Mouse (Mus musculus): Measurements from ENCODE around the gene Ick. TPM values are rescaled to one million over a fixed set of nuclear protein-coding genes. Genes with fewer than 3 reads are reported as not detected.

The Ick gene
- polyA plus RNA-seq, 1 experiment from 2014 or later: 40.6 TPM

DNA sequence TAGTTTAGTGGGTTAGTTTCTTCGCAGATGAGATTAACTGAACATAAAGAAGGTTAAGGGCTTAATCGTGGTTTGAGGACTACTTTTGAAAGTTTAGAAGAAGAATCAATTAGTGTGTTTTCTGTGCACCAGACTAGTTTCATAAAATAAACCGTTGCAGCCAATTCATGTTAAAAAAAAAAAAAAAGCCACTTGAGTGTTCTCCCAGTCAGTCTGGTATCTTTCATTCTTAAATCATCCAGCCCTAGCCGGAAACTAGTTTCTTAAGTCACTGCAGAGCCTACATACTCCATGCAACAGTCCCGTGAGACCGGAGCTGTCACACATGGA is 1.4 kb upstream of the Ick start:
- Histone ChIP-seq H3K27me3 (replicated peaks; ENCODE audit: low read depth, poor library complexity, severe bottlenecking) (no peaks in the 10 kb centered on the region), H3K36me3 (replicated peaks) (peaks cover 7% of the 10 kb centered on the region), H3K4me3 (peak overlapping the region; percentile 97), H3K9me3 (no peaks in the 10 kb centered on the region), H3K4me1 (peaks cover 24% of the 10 kb centered on the region), H3K27ac (replicated peaks) (peak overlapping the region; percentile 93; the same call in 1 of the 2 replicates)
- WGBS: 30% methylated on average over 6 of the region's 6 CpGs
- DNase-seq (ENCODE audit: low spot score): no peak

DNA sequence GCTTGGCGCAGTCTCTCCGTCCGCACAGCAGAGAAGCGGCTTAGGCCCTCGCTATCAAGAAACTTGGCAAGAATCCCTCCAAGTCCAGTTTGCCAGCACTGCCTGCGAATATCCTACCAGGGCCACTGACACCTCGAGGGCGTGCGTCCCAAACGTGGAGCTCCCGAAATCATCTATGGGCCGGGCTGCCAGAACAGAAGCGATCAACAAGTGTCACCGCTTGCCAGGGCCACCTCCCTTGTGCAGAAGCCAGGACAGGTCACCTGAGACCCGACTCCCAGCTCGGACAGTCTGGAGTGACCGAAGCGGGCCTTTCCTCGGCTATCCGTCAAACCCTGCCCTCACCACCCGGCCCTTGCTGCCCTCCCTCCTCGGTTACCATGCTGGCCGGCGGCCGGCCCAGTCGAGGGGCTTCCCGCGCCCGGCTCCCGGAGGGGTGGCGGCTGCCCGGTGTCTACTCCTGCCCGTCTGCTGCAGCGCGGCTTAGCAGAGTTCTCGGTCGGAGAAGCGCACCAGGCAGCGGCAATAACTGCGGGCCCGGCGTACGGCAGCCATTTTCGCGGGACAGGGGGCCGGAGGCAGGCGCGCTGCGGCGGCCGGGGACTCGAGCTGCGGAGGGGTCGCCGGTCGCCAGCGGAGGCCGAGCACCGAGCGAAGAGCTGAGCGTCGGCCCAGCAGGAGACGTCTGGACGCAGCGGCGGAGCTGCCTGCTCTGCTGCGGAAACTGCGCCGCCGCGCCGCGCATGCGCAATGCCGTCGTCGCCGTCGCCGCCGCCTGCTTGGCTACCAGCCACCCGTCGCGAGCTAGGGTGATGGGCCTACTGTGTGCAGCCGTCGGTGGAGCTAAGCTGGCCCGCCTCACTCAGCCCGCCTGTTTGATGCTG is 838 bp upstream of the Ick start:
- DNase-seq (ENCODE audit: low spot score): peak; percentile 88
- no peaks in the 10 kb centered on the region for H3K27me3 ChIP-seq (replicated peaks; ENCODE audit: low read depth, poor library complexity, severe bottlenecking)
- under 1% methylated on average over 85 of the region's 88 CpGs for WGBS

DNA sequence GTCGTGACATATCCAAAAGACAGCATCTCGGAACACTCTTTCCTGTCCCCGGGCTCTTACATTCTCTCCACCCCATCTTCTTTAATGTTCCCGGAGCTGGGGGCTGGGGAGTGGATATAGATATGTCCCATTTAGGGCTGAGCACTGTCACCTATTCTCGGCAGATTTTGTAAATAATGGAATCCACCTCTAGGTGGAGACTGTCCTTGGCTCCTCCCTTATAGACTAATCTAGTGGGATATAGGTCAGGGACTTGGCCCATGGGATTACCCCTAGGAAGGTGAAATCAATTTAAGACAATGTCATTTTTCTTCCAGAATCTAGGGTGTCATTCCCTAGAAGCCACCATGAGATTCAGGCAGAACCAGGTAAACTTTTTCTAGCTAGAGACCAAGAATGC is 664 bp downstream of the Ick start:
- Histone ChIP-seq H3K4me1 (peaks cover 40% of the 10 kb centered on the region), H3K27ac (replicated peaks) (no peak overlapping the region), H3K4me3 (peak overlapping the region; percentile 97), H3K27me3 (replicated peaks; ENCODE audit: low read depth, poor library complexity, severe bottlenecking) (no peaks in the 10 kb centered on the region), H3K36me3 (replicated peaks) (no peaks in the 10 kb centered on the region), H3K9me3 (no peaks in the 10 kb centered on the region)
- no peak for DNase-seq (ENCODE audit: low spot score)
- WGBS: 47% methylated on average over 5 of the region's 5 CpGs

More for the DNA sequence above, 838 bp upstream of the Ick start:
- H3K27ac ChIP-seq (replicated peaks): peak overlapping the region; percentile 93
- H3K36me3 ChIP-seq (replicated peaks): peaks cover 5% of the 10 kb centered on the region; the same call in 1 of the 2 replicates
- peaks cover 30% of the 10 kb centered on the region for H3K4me1 ChIP-seq
- H3K9me3 ChIP-seq: no peaks in the 10 kb centered on the region
- H3K4me3 ChIP-seq: peak overlapping the region; percentile 97

GRCm38 (mm10) chr9:78111456-78111855 is 2.5 kb downstream of the Ick start:
- Histone ChIP-seq H3K4me3 (no peak overlapping the region), H3K27me3 (replicated peaks; ENCODE audit: low read depth, poor library complexity, severe bottlenecking) (no peaks in the 10 kb centered on the region), H3K4me1 (peaks cover 45% of the 10 kb centered on the region), H3K9me3 (no peaks in the 10 kb centered on the region), H3K36me3 (replicated peaks) (peaks cover 13% of the 10 kb centered on the region), H3K27ac (replicated peaks) (no peak overlapping the region)
- DNase-seq (ENCODE audit: low spot score): no peak
- 91% methylated on average over 2 of the region's 2 CpGs for WGBS

DNA sequence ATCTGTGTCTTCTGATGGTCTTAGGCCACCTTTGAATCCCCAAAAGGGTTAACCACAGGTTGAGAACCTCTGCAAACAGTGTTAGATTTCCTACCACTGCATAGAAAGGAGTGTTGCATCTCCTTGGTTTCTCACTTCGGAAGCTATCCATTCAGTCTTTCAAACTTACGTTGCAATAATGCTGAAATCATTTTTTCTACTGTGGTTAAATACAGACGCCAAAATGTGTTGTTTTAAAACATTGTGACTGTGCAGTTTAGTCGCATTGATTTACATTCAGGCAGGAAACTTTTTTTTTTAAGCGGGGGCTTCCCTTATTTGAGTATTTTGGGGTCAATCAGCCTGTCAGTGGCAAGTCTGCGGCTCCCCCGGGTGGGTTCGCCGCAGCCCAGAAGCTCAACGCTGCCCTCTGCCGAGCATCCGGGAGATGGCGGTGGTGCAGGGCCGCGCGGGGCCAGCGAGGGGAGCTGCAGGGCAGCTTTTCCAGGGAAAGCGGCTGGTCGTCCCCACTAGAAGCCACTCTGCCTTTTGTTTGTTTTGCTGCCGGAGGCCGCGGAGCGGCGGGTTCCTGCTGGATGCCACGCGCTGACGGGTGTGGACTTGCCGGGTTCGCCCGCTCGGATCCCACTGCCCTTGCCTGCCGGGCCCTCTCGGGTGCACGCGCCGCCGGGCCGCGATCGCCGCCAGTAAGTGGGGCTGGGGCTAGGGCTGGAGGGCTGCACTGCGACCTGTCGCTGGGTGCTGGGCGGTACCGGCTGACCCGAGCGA is 4.0 kb downstream of the Ick start:
- Histone ChIP-seq H3K27me3 (replicated peaks; ENCODE audit: low read depth, poor library complexity, severe bottlenecking) (no peaks in the 10 kb centered on the region), H3K4me3 (peak overlapping the region; percentile 94), H3K27ac (replicated peaks) (peak overlapping the region; percentile 99), H3K36me3 (replicated peaks) (peaks cover 27% of the 10 kb centered on the region), H3K4me1 (peaks cover 31% of the 10 kb centered on the region), H3K9me3 (no peaks in the 10 kb centered on the region)
- DNase-seq (ENCODE audit: low spot score): peak; percentile 95
- WGBS: 3% methylated on average over 47 of the region's 47 CpGs

DNA sequence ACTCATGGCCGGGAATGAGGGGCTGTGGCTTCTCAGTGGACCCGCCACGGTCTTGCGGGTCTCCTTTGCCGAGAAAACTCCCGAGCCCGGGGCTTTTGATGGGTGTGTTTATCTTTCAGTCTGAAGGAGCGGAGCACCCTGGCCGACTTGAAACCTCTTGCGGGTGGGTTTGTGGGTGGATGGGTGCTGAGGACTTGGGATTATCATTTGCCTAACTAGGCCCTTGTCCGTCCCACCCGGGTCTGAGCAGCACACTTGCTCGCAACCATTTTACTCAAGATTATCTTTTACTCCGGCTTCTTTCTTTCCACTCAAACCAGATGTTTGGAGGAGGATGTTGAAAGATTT is 4.5 kb downstream of the Ick start:
- Histone ChIP-seq H3K9me3 (no peaks in the 10 kb centered on the region), H3K4me3 (peak overlapping the region; percentile 94), H3K27ac (replicated peaks) (peak overlapping the region; percentile 99), H3K27me3 (replicated peaks; ENCODE audit: low read depth, poor library complexity, severe bottlenecking) (no peaks in the 10 kb centered on the region), H3K36me3 (replicated peaks) (peaks cover 33% of the 10 kb centered on the region), H3K4me1 (peaks cover 29% of the 10 kb centered on the region)
- WGBS: 1% methylated on average over 14 of the region's 14 CpGs
- no peak for DNase-seq (ENCODE audit: low spot score)

- H3K4me3 ChIP-seq: no peak overlapping the region
- DNase-seq (ENCODE audit: low spot score): no peak
- no peaks in the 10 kb centered on the region for H3K9me3 ChIP-seq
- H3K4me1 ChIP-seq: peaks cover 23% of the 10 kb centered on the region
- H3K27ac ChIP-seq (replicated peaks): no peak overlapping the region
- peaks cover 45% of the 10 kb centered on the region for H3K36me3 ChIP-seq (replicated peaks)
- H3K27me3 ChIP-seq (replicated peaks; ENCODE audit: low read depth, poor library complexity, severe bottlenecking): no peaks in the 10 kb centered on the region
- WGBS: 95% methylated on average over 9 of the region's 9 CpGs
Observed at GRCm38 (mm10) chr9:78115746-78116145, 6.8 kb downstream of the Ick start.

- Histone ChIP-seq H3K27me3 (replicated peaks; ENCODE audit: low read depth, poor library complexity, severe bottlenecking) (no peaks in the 10 kb centered on the region), H3K9me3 (no peaks in the 10 kb centered on the region), H3K27ac (replicated peaks) (no peak overlapping the region), H3K4me3 (no peak overlapping the region), H3K36me3 (replicated peaks) (peaks cover 63% of the 10 kb centered on the region), H3K4me1 (peaks cover 21% of the 10 kb centered on the region)
- DNase-seq (ENCODE audit: low spot score): no peak
- 93% methylated on average over 2 of the region's 2 CpGs for WGBS
Observed at GRCm38 (mm10) chr9:78117690-78118089, 8.7 kb downstream of the Ick start.

DNA sequence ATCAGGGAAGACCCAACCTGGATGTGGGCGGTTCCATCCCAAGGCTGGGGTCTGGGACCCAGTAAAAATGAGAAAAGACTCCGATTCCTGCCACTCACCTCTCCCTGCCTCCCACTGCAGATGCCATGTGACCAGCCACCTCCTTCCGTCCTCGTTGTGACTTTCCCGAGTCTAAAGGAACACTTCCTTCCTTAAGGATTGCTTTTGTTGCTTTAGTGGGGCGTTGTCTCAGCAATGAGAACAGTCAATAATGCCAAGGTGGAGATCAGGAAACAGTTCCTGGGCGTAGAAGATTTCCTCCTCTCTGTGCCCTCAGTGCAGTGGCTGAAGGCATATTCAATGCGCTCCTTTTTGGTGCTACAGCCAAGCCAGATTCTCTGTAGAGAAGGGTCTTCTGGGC is 12.4 kb downstream of the Ick start:
- H3K27ac ChIP-seq (replicated peaks): no peak overlapping the region
- WGBS: 87% methylated on average over 8 of the region's 8 CpGs
- no peak overlapping the region for H3K4me3 ChIP-seq
- DNase-seq (ENCODE audit: low spot score): no peak
- H3K36me3 ChIP-seq (replicated peaks): peaks cover 77% of the 10 kb centered on the region
- no peaks in the 10 kb centered on the region for H3K27me3 ChIP-seq (replicated peaks; ENCODE audit: low read depth, poor library complexity, severe bottlenecking)
- H3K9me3 ChIP-seq: no peaks in the 10 kb centered on the region
- peaks cover 8% of the 10 kb centered on the region for H3K4me1 ChIP-seq

DNA sequence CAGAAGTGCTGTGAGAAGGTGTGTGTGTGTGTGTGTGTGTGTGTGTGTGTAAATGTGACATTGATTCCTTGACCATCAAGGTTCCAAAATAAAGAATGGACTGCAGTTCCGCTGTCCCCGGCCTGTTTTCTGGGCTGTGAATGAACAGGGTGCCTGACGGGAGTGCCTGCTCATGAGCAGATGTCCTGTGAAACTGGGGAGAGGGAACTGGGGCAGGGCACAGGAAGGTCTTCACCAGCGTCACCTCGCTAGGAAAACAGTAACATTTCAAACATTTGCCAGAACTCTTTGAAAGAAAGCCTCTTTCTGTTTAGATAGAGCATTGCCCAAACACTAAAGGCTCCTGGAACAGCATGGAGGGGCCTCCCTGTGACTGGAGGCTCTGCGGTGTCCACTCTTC is 13.0 kb downstream of the Ick start:
- Histone ChIP-seq H3K4me1 (peaks cover 13% of the 10 kb centered on the region), H3K4me3 (no peak overlapping the region), H3K27ac (replicated peaks) (no peak overlapping the region), H3K36me3 (replicated peaks) (peaks cover 71% of the 10 kb centered on the region), H3K9me3 (no peaks in the 10 kb centered on the region), H3K27me3 (replicated peaks; ENCODE audit: low read depth, poor library complexity, severe bottlenecking) (no peaks in the 10 kb centered on the region)
- no peak for DNase-seq (ENCODE audit: low spot score)
- WGBS: 87% methylated on average over 6 of the region's 6 CpGs

- H3K27me3 ChIP-seq (replicated peaks; ENCODE audit: low read depth, poor library complexity, severe bottlenecking): no peaks in the 10 kb centered on the region
- no peak for DNase-seq (ENCODE audit: low spot score)
- H3K9me3 ChIP-seq: no peaks in the 10 kb centered on the region
- no peak overlapping the region for H3K4me3 ChIP-seq
- no peak overlapping the region for H3K27ac ChIP-seq (replicated peaks)
- H3K4me1 ChIP-seq: peaks cover 13% of the 10 kb centered on the region
- 93% methylated on average over 7 of the region's 7 CpGs for WGBS
- H3K36me3 ChIP-seq (replicated peaks): peaks cover 68% of the 10 kb centered on the region
Observed at GRCm38 (mm10) chr9:78122939-78123712, 14.1 kb downstream of the Ick start.

- 90% methylated on average over 6 of the region's 6 CpGs for WGBS
- no peaks in the 10 kb centered on the region for H3K27me3 ChIP-seq (replicated peaks; ENCODE audit: low read depth, poor library complexity, severe bottlenecking)
- DNase-seq (ENCODE audit: low spot score): no peak
- H3K4me3 ChIP-seq: no peak overlapping the region
- no peaks in the 10 kb centered on the region for H3K9me3 ChIP-seq
- H3K36me3 ChIP-seq (replicated peaks): peaks cover 61% of the 10 kb centered on the region
- peaks cover 13% of the 10 kb centered on the region for H3K4me1 ChIP-seq
- no peak overlapping the region for H3K27ac ChIP-seq (replicated peaks)
Observed at GRCm38 (mm10) chr9:78124297-78124696, 15.3 kb downstream of the Ick start.

Data from embryonic facial prominence, embryonic 10.5 days (tissue).